Mouse (Mus musculus): Measurements from ENCODE around the gene Ctsll3. TPM values are rescaled to one million over a fixed set of nuclear protein-coding genes. Genes with fewer than 3 reads are reported as not detected.

The Ctsll3 gene
- polyA plus RNA-seq, 1 experiment from 2014 or later: not detected

Other genes with a start within 250 kb of the Ctsll3 start
- gene Dapk1, start 200.9 kb downstream of the Ctsll3 start, polyA plus RNA-seq (2015; fragmentation: Nextera tagmentation; extraction: Ambion mirVana): 35.1 and 38.4 TPM in 2 replicates
- not detected in 2 replicates for gene BC051665, start 16.5 kb downstream of the Ctsll3 start, polyA plus RNA-seq (2015; fragmentation: Nextera tagmentation; extraction: Ambion mirVana)
- not detected in 2 replicates for gene 4930486L24Rik, start 61.6 kb upstream of the Ctsll3 start, polyA plus RNA-seq (2015; fragmentation: Nextera tagmentation; extraction: Ambion mirVana)
- 0.14 TPM in 1 of 2 replicates, not detected in the other for gene Gm49392, start 94.0 kb upstream of the Ctsll3 start, polyA plus RNA-seq (2015; fragmentation: Nextera tagmentation; extraction: Ambion mirVana)
- 0.24 and 1.7 TPM in 2 replicates for gene Ctla2b, start 94.6 kb upstream of the Ctsll3 start, polyA plus RNA-seq (2015; fragmentation: Nextera tagmentation; extraction: Ambion mirVana)
- not detected in 2 replicates for gene Tpbpb, start 102.0 kb upstream of the Ctsll3 start, polyA plus RNA-seq (2015; fragmentation: Nextera tagmentation; extraction: Ambion mirVana)
- gene Gm49393, start 132.7 kb upstream of the Ctsll3 start, polyA plus RNA-seq (2015; fragmentation: Nextera tagmentation; extraction: Ambion mirVana): not detected in 2 replicates
- gene Gm49391, start 133.7 kb upstream of the Ctsll3 start, polyA plus RNA-seq (2015; fragmentation: Nextera tagmentation; extraction: Ambion mirVana): 0.82 and 2.1 TPM in 2 replicates
- 10.4 and 13.3 TPM in 2 replicates for gene Ctla2a, start 133.8 kb upstream of the Ctsll3 start, polyA plus RNA-seq (2015; fragmentation: Nextera tagmentation; extraction: Ambion mirVana)
- gene Tpbpa, start 139.1 kb upstream of the Ctsll3 start, polyA plus RNA-seq (2015; fragmentation: Nextera tagmentation; extraction: Ambion mirVana): not detected in 2 replicates
- gene Ctsj, start 203.1 kb upstream of the Ctsll3 start, polyA plus RNA-seq (2015; fragmentation: Nextera tagmentation; extraction: Ambion mirVana): not detected in 2 replicates
- gene Ctsq, start 237.8 kb upstream of the Ctsll3 start, polyA plus RNA-seq (2015; fragmentation: Nextera tagmentation; extraction: Ambion mirVana): not detected in 2 replicates

Measured in midbrain, embryonic 13.5 days (tissue).